Mouse (Mus musculus) heart, postnatal 25 days (tissue): ENCODE data around the gene Gpr108. TPM values are rescaled to one million over a fixed set of nuclear protein-coding genes. Genes with fewer than 3 reads are reported as not detected.

ENCODE experiments used
- DNase-seq: peaks from one replicate; pipeline ENCODE4 v3.0.0; 2022; ENCODE audit warnings: low spot score
- intact Hi-C: fragments of 180-260 bp; cut with DNase I; formaldehyde crosslinking; loops from one replicate; pipeline ENCODE4 v1.15.1; 2025
- total RNA-seq, 2 experiments: library from RNA; stranded (reverse); gene quantifications; 2 replicates each; pipeline ENCODE4 v1.2.3; 2021

Gene Gpr108
- total RNA-seq, 2 experiments from 2014 or later, result 26.1 to 29.5 TPM

DNA sequence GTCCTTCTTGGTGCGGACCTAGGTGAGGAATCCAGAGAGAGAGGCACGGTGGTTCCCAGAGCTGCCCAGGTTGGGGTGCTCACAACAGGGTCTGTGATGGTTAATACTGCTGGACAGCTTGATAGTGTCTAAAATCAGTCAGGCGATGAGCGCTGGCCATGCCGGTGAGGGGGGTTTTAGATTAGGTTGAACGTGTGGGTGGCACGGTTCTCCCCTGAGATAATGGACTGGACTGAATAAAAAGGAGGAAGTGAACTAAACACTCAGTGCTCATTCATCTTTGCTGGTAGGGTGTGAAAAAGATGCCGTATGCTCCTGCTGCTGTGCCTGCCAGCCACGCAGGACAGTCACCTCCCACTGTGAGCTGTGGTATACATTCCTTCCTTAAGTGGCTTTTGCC is 24.9 kb downstream of the Gpr108 start:
- intact Hi-C loops, result no loop called here
- DNase-seq, result no peak

- intact Hi-C loops, result no loop called here
- DNase-seq, result no peak
Measured at GRCm38 (mm10) chr17:57221911-57222310, 26.3 kb downstream of the Gpr108 start.

GRCm38 (mm10) chr17:57219884-57220207 is 28.4 kb downstream of the Gpr108 start:
- DNase-seq, result no peak
- intact Hi-C loops, result loop anchor here (1.0 kb wide), 3 partner anchors 57 to 115 kb away; no protein-coding TSS in a partner anchor

DNA sequence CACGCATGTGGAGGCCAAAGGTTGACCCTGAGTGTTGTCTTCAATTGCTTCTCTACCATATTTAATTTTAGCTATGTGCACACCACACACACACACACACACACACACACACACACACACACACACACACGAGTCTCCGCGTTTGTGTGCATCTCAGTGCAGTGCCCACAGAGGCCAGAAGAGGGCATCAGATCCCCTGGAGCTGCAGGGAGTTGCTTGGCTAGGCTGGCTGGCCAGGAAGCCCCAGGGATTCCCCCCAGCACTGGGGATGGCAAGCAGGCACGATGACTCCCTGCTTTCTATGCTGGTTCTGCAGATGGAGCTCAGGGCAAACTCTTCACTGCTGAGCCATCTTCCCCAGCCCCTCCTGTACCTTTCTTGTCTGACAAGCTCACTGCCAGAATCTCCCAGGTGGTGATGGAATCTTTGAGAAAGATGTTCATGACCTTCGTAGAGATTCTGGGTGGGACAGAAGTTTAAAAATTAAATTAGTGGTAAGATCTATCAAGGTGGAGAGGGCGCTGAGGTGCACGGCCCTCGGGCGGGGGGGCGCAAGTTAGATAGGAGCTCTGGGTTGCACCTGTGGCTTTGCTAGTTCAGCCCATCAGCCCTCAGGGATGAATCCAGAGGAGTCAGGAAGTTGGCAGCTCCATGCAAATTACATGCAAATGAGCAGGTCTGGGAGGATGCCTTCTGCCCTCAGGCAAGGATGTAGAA is 28.9 kb downstream of the Gpr108 start:
- peak; percentile 47 for DNase-seq
- intact Hi-C loops, result loop anchor here (1.0 kb wide), 1 partner anchor 58 kb away; no protein-coding TSS in a partner anchor

GRCm38 (mm10) chr17:57218335-57218900 is 29.8 kb downstream of the Gpr108 start:
- intact Hi-C loops, result no loop called here
- DNase-seq, result no peak

DNA sequence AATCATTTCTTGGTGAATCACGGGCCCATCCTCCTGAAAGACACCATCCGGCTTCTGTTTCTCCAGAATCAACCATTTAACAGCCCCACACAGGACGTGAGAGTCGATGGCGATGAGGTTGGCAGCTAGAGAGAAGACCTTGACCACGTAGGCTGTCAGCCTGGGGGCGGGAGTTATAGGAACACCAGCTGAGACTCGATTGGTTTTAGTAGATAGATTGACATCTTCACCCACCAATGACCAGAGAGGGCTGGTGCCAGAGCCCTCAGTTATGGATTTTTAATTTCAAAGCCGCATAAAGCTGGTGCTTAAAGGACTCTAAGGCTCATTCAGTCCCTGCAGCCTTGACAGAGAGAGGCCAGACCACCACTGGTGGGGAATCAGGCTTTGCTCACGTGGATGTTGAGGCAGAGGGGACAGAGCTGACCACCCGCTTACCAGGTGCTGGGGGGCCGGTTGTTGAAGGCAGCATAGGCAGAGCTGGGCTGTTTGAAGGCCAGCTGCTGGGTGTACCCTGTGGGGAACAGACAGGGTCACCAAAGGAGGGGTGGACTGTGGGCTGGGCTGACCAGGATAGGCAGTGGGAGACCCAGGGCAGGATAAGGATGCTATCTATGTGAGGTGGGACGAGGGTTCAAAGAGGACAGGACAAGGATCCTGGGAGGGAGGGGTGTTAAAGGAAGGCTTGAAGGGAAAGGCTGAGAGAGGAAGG is 33.4 kb downstream of the Gpr108 start:
- DNase-seq, result no peak
- intact Hi-C loops, result no loop called here

GRCm38 (mm10) chr17:57211501-57211900 is 36.7 kb downstream of the Gpr108 start:
- DNase-seq, result no peak
- intact Hi-C loops, result no loop called here

DNA sequence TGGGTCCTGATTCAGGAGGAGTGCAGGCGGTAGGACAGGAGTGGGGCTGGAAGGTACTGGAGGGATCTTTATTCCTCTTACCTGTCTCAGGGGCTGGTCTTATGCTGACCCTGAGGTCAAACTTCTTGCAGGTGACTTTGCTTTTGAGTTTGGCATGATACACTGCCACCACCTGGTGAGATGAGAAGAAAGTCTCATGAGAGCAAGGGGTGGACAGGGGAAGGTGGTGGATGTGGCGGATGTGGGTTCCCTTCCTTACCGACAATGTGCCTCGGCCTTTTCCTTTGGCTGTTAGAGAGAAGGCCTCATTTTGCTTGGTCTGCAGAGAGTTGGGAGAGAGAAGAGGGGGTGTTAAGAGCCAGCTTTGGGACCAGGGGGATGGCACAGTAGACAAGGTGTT is 38.9 kb downstream of the Gpr108 start:
- intact Hi-C loops, result no loop called here
- no peak for DNase-seq

DNA sequence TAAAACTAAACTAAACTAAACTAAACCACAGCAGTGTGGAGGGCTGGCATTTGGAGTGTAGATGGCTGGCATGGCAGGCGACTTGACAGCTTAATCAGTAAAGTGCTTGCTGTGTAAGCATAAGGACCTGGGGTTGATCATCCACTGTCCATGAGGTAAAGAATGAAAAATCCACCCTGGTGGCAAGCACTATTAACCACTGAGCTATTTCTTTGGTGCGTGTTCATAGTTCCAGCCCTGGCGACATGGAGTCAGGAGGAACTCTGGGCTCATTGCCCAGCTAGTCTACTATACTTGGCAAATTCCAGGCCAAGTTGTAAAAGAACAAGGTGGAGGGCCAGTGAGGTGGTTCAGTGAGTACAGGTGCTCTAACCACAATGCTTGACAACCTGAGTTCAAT is 40.3 kb downstream of the Gpr108 start:
- intact Hi-C loops, result no loop called here
- DNase-seq, result no peak

DNA sequence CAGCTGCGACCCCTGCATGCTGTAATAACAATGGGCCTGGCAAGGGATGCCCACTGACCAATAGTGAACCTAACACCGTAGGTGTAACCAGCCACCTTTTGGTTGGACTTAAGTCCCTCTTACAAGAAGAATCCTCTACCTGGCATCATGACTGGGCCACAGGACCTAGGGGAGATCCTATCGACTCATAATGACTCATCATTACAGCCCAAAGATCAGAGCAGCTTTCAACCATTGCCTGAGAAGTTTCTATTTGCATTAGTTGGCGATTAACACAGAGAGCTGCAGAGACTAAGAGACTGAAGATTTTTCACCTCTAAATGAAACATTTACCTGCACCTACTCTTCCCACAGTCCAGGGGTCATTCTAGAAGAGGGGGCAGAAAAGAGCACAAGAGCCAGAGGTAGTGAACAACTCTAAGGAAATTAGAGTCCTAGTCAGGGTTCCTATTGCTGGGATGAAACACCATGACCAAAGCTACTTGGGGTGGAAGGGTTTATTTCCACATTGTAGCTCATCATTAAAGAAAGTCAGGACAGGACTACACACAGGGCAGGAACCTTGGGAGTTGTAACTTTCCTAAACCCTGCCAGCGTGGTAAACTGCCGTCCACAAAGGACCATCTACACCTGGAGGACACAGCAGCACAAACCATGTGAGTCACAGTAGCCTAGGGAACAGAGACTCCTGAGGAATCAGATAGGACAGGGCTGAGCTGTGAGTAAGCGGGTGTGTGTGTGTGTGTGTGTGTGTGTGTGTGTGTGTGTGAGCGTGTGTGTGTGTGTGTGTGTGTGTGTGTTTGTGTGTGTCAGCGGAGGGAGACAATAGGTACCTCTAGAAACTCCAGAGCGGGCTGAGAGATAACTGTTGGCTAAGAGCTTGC is 46.2 kb downstream of the Gpr108 start:
- intact Hi-C loops, result no loop called here

DNA sequence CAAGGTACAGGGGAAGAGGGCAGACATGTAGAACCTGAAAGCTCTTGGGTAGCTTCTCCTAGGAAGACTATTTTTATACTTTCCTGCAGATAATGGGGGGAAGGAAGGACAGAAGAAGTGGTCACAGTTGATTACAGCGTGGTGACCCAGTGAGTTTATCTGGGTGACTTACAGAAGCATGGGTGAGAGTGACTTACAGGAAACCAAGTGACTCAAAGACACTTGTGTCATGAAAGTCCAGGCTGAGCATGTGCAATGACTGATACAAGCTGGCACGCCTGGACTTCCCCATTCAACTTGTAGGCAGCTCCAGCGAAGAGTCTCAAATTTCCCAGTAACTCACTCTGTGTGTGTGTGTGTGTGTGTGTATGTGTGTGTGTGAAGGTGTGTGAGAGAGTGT is 50.0 kb downstream of the Gpr108 start:
- intact Hi-C loops, result no loop called here
- no peak for DNase-seq

More for the DNA sequence above, 46.2 kb downstream of the Gpr108 start:
- no peak for DNase-seq

DNA sequence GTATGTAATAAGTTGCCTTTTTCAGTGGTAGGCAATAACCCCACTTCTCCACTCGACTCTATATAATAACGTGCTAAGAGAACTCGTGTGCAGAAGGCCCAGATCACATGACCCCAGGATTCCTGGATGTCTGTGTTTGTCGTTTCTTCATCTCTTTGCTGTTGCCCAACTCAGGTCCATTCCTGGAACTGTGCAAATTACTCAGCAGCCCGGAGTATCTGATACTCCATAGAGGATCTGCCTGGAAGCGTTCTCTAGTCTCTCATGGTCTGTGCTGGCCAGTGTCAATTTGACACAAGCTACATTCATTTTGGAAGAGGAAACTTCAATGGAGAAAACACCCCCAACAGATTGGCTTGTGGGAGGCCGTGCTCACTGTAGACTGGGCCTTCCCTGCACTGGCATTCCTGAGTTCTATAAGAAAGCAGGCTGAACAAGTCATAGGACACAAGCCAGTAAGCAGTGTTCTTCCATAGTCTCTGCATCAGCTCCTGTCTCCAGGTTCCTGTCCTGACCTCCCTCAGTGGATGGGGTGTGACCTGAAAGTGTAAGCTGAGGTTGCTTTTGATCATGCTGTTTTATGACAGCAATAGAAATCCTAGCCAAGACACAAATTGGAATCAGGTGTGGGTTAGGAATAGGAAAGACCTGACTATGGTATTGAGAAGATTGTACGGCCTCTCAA is 52.8 kb downstream of the Gpr108 start:
- DNase-seq, result no peak
- intact Hi-C loops, result no loop called here

- intact Hi-C loops, result no loop called here
- DNase-seq, result no peak
Measured at GRCm38 (mm10) chr17:57194771-57195170, 53.5 kb downstream of the Gpr108 start.

- intact Hi-C loops, result no loop called here
- no peak for DNase-seq
Measured at GRCm38 (mm10) chr17:57194041-57194507, 54.2 kb downstream of the Gpr108 start, which contains the start of gene Tnfsf14. Gene Tnfsf14, minus strand, starts transcription at chr17:57194177.

DNA sequence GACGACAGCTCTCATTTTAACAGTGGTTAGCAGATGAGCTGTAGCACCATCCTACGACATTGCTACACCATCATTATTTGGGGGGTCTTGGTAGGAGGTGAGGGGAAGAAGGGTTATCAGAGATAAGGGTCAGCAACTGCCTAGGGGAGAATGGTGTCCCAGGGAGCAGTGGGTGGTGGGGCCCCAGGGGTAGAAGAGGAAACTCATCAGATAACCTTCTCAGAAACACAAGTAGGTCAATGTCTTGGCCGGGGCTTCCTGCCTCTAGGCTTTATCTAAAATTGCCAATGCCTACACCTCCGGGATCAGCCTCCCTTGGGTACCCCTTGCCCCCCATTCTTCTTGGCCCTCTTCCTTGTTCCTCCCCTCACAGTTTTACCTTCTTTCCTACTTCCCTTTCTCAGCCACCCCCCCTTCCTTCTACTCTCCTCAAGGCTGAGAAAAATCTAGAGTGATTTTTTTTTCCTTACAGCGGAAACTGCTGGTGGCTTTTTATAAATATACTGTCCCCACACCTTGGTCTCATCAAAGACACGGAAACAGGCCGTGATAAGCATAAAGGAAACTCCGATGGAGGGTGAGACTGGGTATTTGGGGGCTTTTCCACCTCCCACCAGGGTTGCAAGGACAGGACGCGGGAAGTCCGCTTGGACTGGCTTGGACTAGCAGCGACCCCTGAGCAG is 59.6 kb downstream of the Gpr108 start:
- intact Hi-C loops, result no loop called here
- DNase-seq, result no peak

DNA sequence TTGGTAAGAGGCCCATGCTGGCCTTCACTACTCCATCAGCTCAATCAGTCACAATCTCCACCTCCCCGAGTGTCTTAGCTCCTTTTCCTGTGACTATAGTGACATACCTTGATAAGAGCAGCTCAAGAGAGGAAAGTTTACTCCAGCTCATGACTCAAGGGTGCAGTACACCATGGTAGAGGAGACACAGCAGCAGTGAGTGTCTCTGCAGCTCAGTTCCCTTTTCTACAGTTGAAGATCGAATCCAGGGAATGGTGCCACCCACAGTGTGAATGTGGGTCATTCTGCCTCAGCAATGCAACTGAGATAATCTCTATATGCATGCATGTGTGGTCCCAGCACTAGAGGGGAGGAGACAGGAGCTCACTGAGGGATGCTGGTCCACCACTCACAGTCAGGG is 62.6 kb downstream of the Gpr108 start:
- DNase-seq, result no peak
- intact Hi-C loops, result no loop called here
